ENCODE assay signal across 8 mouse cellular contexts in genomic region chr14:35326306-35326705, GRCm38 (mm10).
DNase-seq lines count a peak whose midpoint lies in the region.

No protein-coding gene starts in this region.

- DNase-seq in adrenal gland, postnatal 36 days: peak; percentile 10
- no peak for DNase-seq in adrenal gland, postnatal 25 days
- DNase-seq in kidney, postnatal 4 days: peak; percentile 48 to 49
- DNase-seq in kidney, adult 8-10 months: no peak
- DNase-seq in right cerebral cortex, postnatal 4 days: peak; percentile 32
- DNase-seq in right cerebral cortex, postnatal 36 days (ENCODE audit: low spot score in 2 of 2): no peak
- peak; percentile 61 for DNase-seq in testis, postnatal 10 days (ENCODE audit: low spot score)
- DNase-seq in spleen, adult 12 weeks (ENCODE audit: low spot score): no peak

Comparison
In these comparisons a context has a peak if more than half of its experiments do, and no peak if none do; other contexts are left out.
1. DNase-seq: peak in adrenal gland, postnatal 36 days (2 of 2), kidney, postnatal 4 days (2 of 2), right cerebral cortex, postnatal 4 days (single experiment) and testis, postnatal 10 days (single experiment); none in adrenal gland, postnatal 25 days (single experiment), kidney, adult 8-10 months (0 of 2), right cerebral cortex, postnatal 36 days (0 of 2) and spleen, adult 12 weeks (single experiment).